Mouse (Mus musculus) left cerebral cortex, postnatal 10 days (tissue): ENCODE measurements at regions not wholly inside any gene's neighbourhood (a gene's known extent, or its start where the extent isn't known, plus 50 kb on each side); places are given as distances from the start of the nearest gene placed in this dataset. TPM values are rescaled to one million over a fixed set of nuclear protein-coding genes. Genes with fewer than 3 reads are reported as not detected.
A peak's percentile ranks its signal among the peaks of the same experiment; 100 is the strongest.

Experiments used
- DNase-seq, 2 experiments: peaks; one replicate each; pipeline ENCODE4 v3.0.0; 2021 to 2022; ENCODE audit warnings: low spot score in 2 of 2, mixed read lengths in 1 of 2; ENCODE audit errors: extremely low spot score in 1 of 2
- intact Hi-C: fragments of 180-260 bp; cut with DNase I; formaldehyde crosslinking; loops from one replicate; pipeline ENCODE4 v1.15.1; 2025
- microRNA-seq: library from miRNA; unstranded; fragments of <30 nt; microRNA quantifications from one replicate; pipeline ENCODE4 v1.2.0, GENCODE M21; 2022

GRCm38 (mm10) chr4:152647084-152647483 is 169.4 kb upstream of the Kcnab2 start:
- intact Hi-C loops: no loop called here

GRCm38 (mm10) chr4:152637088-152637487 is 159.4 kb upstream of the Kcnab2 start:
- intact Hi-C loops: no loop called here
- no peak for DNase-seq

More at GRCm38 (mm10) chr4:152647084-152647483, 169.4 kb upstream of the Kcnab2 start:
- no peak for DNase-seq

- no peak for DNase-seq
- intact Hi-C loops: no loop called here
These were observed 156.2 kb upstream of the Kcnab2 start for GRCm38 (mm10) chr4:152633896-152634295.

DNA sequence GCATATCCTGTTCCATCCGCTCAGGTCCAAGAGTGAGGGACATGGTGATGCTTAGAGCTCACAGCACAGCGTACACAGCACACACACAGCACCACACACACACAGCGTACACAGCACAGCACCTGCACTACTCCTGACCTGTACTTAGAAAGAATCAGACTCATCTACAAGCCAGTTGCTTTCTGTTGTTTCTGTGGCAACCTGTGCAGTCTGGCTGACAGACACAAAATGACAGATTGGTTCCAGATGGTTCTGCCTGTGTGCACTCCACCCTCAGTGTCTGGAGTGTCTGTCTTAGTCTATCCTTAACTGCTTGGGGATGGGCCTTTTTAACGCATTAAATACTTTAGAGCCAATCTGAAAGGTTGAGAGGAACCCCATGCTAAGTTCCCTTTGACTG is 150.4 kb upstream of the Kcnab2 start:
- intact Hi-C loops: loop anchor here (5.0 to 10.0 kb wide), 2 partner anchors 747 to 854 kb away; partner anchors contain the start of gene Ajap1

DNA sequence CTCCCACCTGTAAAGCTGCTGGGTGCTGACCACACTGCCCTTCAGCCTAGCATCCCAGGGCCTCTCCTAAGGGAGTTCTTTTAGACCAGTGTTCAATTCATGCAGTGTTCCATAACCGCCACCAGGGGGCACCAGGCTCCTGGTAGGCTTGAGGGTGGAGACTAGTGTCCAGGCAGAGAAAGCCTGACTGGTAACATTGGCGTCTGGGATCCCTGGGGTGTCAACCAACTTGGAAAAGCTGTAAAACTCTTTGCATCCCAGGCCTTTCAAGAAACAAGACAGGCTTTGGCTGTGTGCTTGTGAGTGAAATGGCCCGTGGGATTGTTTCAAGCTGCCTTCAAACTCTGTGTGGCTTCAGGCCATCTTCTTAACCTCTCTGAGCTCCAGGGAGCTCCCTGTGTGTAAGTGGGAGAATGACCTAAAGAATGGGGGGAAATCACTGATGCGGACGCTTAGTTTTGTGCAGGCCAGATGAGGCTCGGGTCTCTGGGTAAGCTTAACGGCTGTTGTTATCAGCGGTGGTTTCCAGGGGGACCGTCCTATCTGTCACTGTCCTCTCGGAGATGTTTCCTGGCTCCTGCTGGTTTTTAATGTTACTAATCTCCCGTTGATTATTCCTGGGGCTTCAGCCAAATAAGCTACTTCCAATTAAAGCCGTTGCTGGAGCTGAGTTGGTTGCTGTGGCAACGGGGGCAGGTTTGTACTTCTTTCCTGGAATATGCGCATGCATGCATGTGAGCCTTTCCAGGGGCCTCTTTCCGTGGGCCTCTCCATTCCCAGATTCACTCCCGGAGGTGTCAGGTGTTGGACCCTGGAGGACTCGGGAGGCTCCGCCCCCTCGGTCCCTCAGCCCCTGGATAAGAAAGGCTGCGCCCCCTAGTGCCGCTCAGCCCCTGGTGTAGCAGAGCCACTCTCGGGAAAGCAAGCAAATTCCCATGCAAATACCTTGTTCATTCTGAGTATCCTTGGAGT is 147.6 kb upstream of the Kcnab2 start:
- intact Hi-C loops: loop anchor here (5.0 to 10.0 kb wide), 2 partner anchors 749 to 857 kb away; partner anchors contain the start of gene Ajap1
- DNase-seq: peak; percentile 77 to 83

More for the DNA sequence above, 150.4 kb upstream of the Kcnab2 start:
- peak in 1 of 2 experiments; percentile 56 for DNase-seq

- no peak for DNase-seq
- intact Hi-C loops: loop anchor here (5.0 to 10.0 kb wide), 3 partner anchors 90 to 753 kb away; no protein-coding TSS in a partner anchor
These were observed 144.5 kb upstream of the Kcnab2 start for GRCm38 (mm10) chr4:152622022-152622777.

DNA sequence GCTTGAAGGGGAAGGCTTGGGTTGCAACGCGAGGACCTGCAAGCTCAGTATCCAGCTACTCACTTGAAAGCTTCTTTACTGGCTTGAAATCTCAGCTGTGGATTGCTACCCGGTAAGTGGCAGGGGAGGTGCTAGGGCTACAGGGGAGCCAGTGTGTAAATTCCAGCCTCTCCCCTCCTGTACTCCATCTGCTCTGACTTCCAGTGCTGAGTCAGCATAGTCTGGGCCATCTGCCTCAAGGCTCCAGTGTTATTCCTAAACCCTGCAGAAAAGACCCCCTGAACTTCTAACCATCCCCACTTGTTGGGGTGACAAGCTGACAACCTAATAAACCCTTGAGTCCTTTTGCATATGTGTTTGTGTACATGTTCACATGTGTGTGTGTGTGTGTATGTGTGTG is 140.0 kb upstream of the Kcnab2 start:
- no peak for DNase-seq
- intact Hi-C loops: no loop called here

DNA sequence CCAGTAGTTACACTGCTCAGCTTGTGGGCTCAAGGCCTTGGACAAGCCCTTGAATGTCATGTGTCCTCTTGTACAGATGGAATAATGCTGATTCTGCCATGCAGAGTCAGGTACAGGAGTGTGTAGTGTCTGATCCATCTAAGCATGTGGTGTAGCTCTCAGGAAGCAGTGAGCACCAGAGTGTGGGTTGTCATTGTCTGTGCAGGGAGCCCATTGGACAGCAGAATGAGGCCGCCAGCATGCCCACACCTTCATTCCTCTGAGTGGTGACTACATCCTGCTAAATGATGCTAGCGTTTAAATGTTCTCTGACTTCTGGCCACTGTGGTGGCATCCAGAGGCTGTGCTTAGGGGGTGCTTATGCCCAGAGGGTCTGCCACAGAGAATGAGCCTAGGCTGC is 137.5 kb upstream of the Kcnab2 start:
- intact Hi-C loops: no loop called here
- DNase-seq: no peak

DNA sequence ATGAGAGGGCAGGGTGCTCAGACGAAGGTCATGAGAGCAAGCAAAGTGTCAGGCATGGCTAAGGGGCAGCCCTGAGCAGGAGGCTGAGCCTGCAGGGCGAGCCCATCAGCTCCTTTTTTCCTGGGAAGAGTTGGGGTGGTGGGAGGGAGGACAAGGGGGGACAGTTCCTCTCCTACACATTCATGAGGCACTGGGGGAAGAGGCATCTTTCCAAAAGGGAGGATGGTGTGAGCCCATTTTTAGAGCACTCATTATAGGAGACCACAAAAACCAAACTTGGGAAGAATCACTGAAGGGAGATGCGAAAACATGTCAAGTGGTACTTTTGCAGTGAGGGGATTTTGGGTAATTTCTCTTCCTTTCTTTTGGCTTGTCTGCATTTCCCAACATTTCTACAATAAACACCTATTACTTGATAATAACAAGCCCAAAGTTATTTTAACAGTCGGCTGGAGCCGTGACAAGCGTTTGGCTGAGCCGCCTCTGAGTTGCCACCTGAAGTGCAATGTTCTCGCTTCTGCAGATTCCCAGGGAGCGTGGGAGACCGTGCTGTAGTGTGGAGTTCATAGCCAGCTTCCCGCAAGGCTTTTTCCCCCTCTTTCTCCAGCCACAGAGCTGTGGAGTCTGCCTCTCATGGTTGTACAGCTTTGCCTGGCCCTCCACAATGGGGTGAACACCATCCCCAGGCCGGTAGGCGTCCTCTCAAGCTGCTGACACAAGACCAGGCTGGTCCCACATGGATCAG is 136.9 kb upstream of the Kcnab2 start:
- peak in 1 of 2 experiments; percentile 67 for DNase-seq
- intact Hi-C loops: no loop called here

Small RNAs in the stretch of these regions (microRNA-seq; reads per million reads assigned to microRNA genes)
- not detected for gene Gm25779
